ENCODE assay signal across 10 mouse cellular contexts in the genomic region with DNA sequence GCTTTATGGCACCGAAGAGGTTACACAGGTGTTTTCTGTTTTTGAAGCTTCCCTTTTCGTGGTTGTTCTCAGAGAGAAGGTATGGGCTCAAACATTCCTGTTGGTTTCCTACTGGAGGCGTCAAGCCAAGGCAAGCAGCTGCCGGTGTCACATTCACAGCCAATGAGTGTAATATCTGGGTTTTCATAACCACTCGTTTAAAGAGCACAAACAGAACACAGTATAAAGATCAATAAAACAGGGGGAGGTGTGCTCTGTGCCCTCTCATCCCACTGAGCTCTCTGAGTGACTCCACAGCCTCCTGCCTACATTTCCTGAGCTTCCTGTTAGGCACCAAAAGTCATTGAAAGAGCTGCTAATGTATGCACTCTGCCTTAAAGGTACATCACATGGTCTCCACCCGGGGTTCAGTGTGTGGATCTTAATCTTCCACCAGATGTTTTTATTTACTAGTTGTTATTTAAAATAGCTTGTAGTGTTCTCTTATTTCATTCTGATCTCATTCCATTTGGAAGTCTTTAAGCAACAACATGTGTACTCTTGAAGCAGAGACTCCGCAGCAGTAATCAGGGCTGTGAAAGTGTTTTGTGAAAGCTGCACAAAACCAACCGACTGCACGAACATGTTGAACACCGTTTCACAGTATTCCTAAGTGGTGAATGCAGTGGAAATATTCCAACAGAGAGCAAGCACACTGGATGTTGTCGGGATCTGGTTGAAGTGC.
DNase-seq lines count a peak whose midpoint lies in the region; ATAC-seq lines count a peak whose summit lies in the region.
"Had no signal": no experiment of that assay in that cellular context is flagged by ENCODE, and none has a peak within 500 bp of the region (broad histone marks: within the 10 kb centered on the region; RNA-seq: fewer than 3 reads in every experiment).

No protein-coding gene starts in this region.

- H3K4me3 ChIP-seq in embryonic facial prominence, embryonic 15.5 days (replicated peaks), result no peak overlapping the region
- no peak overlapping the region for H3K4me3 ChIP-seq in hindbrain, embryonic 14.5 days (replicated peaks; ENCODE audit: low read length)
- no peak overlapping the region for H3K4me3 ChIP-seq in midbrain, embryonic 16.5 days (ENCODE audit: low read depth, low read length)
- H3K4me3 ChIP-seq: erythroblast, embryonic 14.5 days had no signal

- peak; percentile 5 for DNase-seq in retina, postnatal 1 day
- DNase-seq in retina, embryonic 14.5 days (ENCODE audit: low spot score), result no peak
- DNase-seq in hindbrain, embryonic 14.5 days (ENCODE audit: low spot score), result peak; percentile 35
- DNase-seq in ovary, postnatal 14 days (ENCODE audit: low spot score), result no peak
- no peak for DNase-seq in urinary bladder, adult 18-20 months (ENCODE audit: low spot score in 2 of 2)
- no peak for DNase-seq in adrenal gland, adult 8-10 months
- DNase-seq: heart, postnatal 4 days had no signal

- no peak overlapping the region for H3K9ac ChIP-seq in embryonic facial prominence, embryonic 15.5 days
- no peak overlapping the region for H3K9ac ChIP-seq in hindbrain, embryonic 14.5 days
- H3K9ac ChIP-seq in midbrain, embryonic 16.5 days (ENCODE audit: low read depth, low read length), result no peak overlapping the region

- H3K4me1 ChIP-seq in embryonic facial prominence, embryonic 15.5 days, result peaks cover 18% of the 10 kb centered on the region
- H3K4me1 ChIP-seq in hindbrain, embryonic 14.5 days (replicated peaks; ENCODE audit: control insufficient read depth, insufficient read depth, low read length), result 0 out of 2 replicates have a peak, but pooled peaks cover 12% of the 10 kb centered on the region
- H3K4me1 ChIP-seq in midbrain, embryonic 16.5 days (ENCODE audit: control insufficient read depth, insufficient read depth, low read length), result peaks cover 12% of the 10 kb centered on the region; the same call in 1 of the 2 replicates

- H3K36me3 ChIP-seq in embryonic facial prominence, embryonic 15.5 days, result no peaks in the 10 kb centered on the region
- no peaks in the 10 kb centered on the region for H3K36me3 ChIP-seq in hindbrain, embryonic 14.5 days (replicated peaks; ENCODE audit: control insufficient read depth, insufficient read depth)
- no peaks in the 10 kb centered on the region for H3K36me3 ChIP-seq in midbrain, embryonic 16.5 days (ENCODE audit: control insufficient read depth, insufficient read depth, low read length)

- H3K9me3 ChIP-seq in embryonic facial prominence, embryonic 15.5 days (replicated peaks), result no peaks in the 10 kb centered on the region
- H3K9me3 ChIP-seq in hindbrain, embryonic 14.5 days (ENCODE audit: control insufficient read depth, low read length), result no peaks in the 10 kb centered on the region
- no peaks in the 10 kb centered on the region for H3K9me3 ChIP-seq in midbrain, embryonic 16.5 days (replicated peaks; ENCODE audit: control insufficient read depth, low read length, poor library complexity, severe bottlenecking)

- ATAC-seq in embryonic facial prominence, embryonic 15.5 days (ENCODE audit: insufficient number of reproducible peaks, low FRiP score, low TSS enrichment, low read depth), result peak; percentile 63
- peak; percentile 46; the same call in 1 of the 2 replicates for ATAC-seq in hindbrain, embryonic 14.5 days (ENCODE audit: low FRiP score)
- ATAC-seq in midbrain, embryonic 16.5 days, result peak; percentile 78

- peak overlapping the region; percentile 82 for H3K27ac ChIP-seq in embryonic facial prominence, embryonic 15.5 days (replicated peaks)
- H3K27ac ChIP-seq in hindbrain, embryonic 14.5 days, result peak overlapping the region; percentile 28; the same call in 1 of the 2 replicates
- H3K27ac ChIP-seq in midbrain, embryonic 16.5 days (ENCODE audit: low read length), result peak overlapping the region; percentile 58

- 16% methylated on average over 11 of the region's 11 CpGs for WGBS in embryonic facial prominence, embryonic 15.5 days
- WGBS in hindbrain, embryonic 14.5 days, result 56% methylated on average over 11 of the region's 11 CpGs
- 39% methylated on average over 11 of the region's 11 CpGs for WGBS in midbrain, embryonic 16.5 days

- H3K4me2 ChIP-seq in embryonic facial prominence, embryonic 15.5 days (replicated peaks), result peak overlapping the region; percentile 29
- H3K4me2 ChIP-seq in hindbrain, embryonic 14.5 days (replicated peaks), result peak overlapping the region; percentile 16; the same call in 1 of the 2 replicates
- H3K4me2 ChIP-seq in midbrain, embryonic 16.5 days (ENCODE audit: low read length), result peak overlapping the region; percentile 27

- no peaks in the 10 kb centered on the region for H3K27me3 ChIP-seq in embryonic facial prominence, embryonic 15.5 days
- no peaks in the 10 kb centered on the region for H3K27me3 ChIP-seq in hindbrain, embryonic 14.5 days (ENCODE audit: control insufficient read depth, insufficient read depth, low read length)
- no peaks in the 10 kb centered on the region for H3K27me3 ChIP-seq in midbrain, embryonic 16.5 days (ENCODE audit: control insufficient read depth, insufficient read depth, low read depth, low read length)

Comparison
In these comparisons a context has a peak if more than half of its experiments do, and no peak if none do; other contexts are left out.
1. DNase-seq: peak in retina, postnatal 1 day (single experiment) and hindbrain, embryonic 14.5 days (single experiment); none in retina, embryonic 14.5 days (single experiment), ovary, postnatal 14 days (single experiment), urinary bladder, adult 18-20 months (0 of 2) and adrenal gland, adult 8-10 months (single experiment).
2. H3K27ac ChIP-seq: peak in every context shown above with its lines; median percentile 82 in embryonic facial prominence, embryonic 15.5 days; 58 in midbrain, embryonic 16.5 days; 28 in hindbrain, embryonic 14.5 days.
3. Peak in every context shown above with its lines, with median percentiles within 50 percentile points of each other: ATAC-seq and H3K4me2 ChIP-seq.